Mouse (Mus musculus) neural tube, embryonic 14.5 days (tissue): ENCODE measurements at regions not wholly inside any gene's neighbourhood (a gene's known extent, or its start where the extent isn't known, plus 50 kb on each side); places are given as distances from the start of the nearest gene placed in this dataset.
A peak's percentile ranks its signal among the peaks of the same experiment; 100 is the strongest.

ENCODE experiments used
- ATAC-seq: fragments of 200-750 bp; cut with Nextera tagmentation; 2 replicates; pipeline ENCODE4 v1.8.0; 2017; ENCODE audit warnings: low read depth, mild to moderate bottlenecking, moderate TSS enrichment, moderate library complexity
- H3K27ac ChIP-seq: fragments of 300-500 bp; sonication (generic); 2 replicates; pipeline ENCODE4 v1.5.1; 2014; ENCODE audit warnings: low read depth, mild to moderate bottlenecking, control low read depth, low read length, moderate library complexity, mixed read lengths
- H3K27me3 ChIP-seq: fragments of 300-500 bp; sonication (generic); 2 replicates; pipeline ENCODE4 v1.6.1; 2014; ENCODE audit warnings: low read length; ENCODE audit not compliant: control insufficient read depth, insufficient read depth
- H3K36me3 ChIP-seq: fragments of 300-500 bp; sonication (generic); 2 replicates; pipeline ENCODE4 v1.6.1; 2014; ENCODE audit warnings: low read length, mixed read lengths; ENCODE audit not compliant: control insufficient read depth, insufficient read depth
- H3K4me1 ChIP-seq: fragments of 300-500 bp; sonication (generic); 2 replicates; pipeline ENCODE4 v1.6.1; 2014; ENCODE audit warnings: low read length; ENCODE audit not compliant: control insufficient read depth, insufficient read depth
- H3K4me2 ChIP-seq: fragments of 300-500 bp; sonication (generic); 2 replicates; pipeline ENCODE4 v1.6.1; 2014; ENCODE audit warnings: mild to moderate bottlenecking, low read depth, low read length, control low read depth
- H3K4me3 ChIP-seq: fragments of 300-500 bp; sonication (generic); 2 replicates; pipeline ENCODE4 v1.5.1; 2014; ENCODE audit warnings: low read depth, low read length, control low read depth, mixed read lengths
- H3K9ac ChIP-seq: fragments of 300-500 bp; sonication (generic); replicated peaks from 2 replicates; pipeline ENCODE4 v1.6.1; 2014; ENCODE audit warnings: low read depth, mild to moderate bottlenecking, control low read depth, low read length, mixed read lengths
- H3K9me3 ChIP-seq: fragments of 300-500 bp; sonication (generic); 2 replicates; pipeline ENCODE4 v1.6.1; 2016; ENCODE audit warnings: low read length; ENCODE audit not compliant: control insufficient read depth
- WGBS: fragments of 180-500 bp; shearing (Covaris S2); extraction: QIAGEN DNeasy Blood & Tissue Kit; methylation state at CpG from one replicate; pipeline ENCODE4 v1.1.7; 2014; 5-methylcytosine and 5-hydroxymethylcytosine counted together

DNA sequence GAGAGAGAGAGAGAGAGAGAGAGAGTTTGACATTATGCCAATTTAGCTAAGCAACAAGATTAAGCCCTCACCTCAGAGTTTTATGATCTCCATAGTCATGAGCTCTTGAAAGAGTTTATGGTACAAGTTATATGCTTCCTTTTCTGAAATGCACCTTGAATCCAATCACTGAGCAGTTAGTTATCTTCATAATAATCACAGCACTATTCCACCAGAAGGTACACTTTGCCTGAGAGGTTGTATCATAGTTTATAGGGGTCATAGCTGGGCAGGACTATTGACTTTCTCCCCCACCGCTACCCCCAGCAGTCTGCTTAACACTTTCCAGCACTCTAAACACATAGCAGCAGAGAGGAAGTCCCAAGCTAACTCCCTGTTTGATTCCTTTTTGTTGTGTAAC is 151.8 kb upstream of the Rprm start:
- WGBS, result 65% methylated on average over 1 of the region's 1 CpGs
- no peaks in the 10 kb centered on the region for H3K4me1 ChIP-seq
- H3K4me2 ChIP-seq, result no peak overlapping the region
- H3K36me3 ChIP-seq, result no peaks in the 10 kb centered on the region
- no peaks in the 10 kb centered on the region for H3K9me3 ChIP-seq
- no peak for ATAC-seq
- H3K4me3 ChIP-seq, result no peak overlapping the region
- H3K27ac ChIP-seq, result no peak overlapping the region
- no peak overlapping the region for H3K9ac ChIP-seq
- no peaks in the 10 kb centered on the region for H3K27me3 ChIP-seq

DNA sequence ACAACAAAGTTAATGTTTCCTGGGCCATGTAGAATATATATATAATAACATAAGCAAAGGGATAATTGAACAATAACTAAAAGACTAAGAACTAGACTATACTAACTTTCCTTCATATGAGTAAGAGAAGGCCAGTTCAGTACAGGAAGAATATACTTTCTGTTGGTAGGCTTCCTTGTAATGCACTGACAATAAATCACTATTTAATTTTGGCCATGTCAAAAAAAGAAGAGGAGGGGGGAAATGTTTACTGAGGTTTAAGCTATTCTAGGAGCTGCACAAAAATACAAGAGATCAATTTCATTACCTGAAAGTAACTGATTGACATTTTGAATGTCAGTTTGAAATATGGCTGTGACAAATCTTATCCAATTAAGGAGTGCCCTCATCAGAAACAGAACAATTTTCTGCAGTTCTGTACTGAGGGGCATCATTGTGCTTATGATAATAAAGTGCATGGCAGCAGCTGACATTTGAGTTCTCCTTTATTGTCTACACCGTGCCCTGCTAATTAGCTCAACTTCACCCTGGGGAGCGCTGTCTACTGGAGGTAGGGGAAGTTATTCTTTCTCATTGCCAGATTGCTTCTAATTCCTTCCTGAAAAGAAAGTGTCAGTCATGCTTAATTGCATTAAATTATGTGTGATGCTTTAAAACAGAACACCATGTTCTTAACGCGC is 171.2 kb upstream of the Galnt13 start:
- H3K4me2 ChIP-seq, result no peak overlapping the region
- no peaks in the 10 kb centered on the region for H3K4me1 ChIP-seq
- no peak overlapping the region for H3K9ac ChIP-seq
- no peak overlapping the region for H3K4me3 ChIP-seq
- 32% methylated on average over 4 of the region's 4 CpGs for WGBS
- H3K36me3 ChIP-seq, result no peaks in the 10 kb centered on the region
- no peak overlapping the region for H3K27ac ChIP-seq
- no peaks in the 10 kb centered on the region for H3K9me3 ChIP-seq
- peak; percentile 89 for ATAC-seq
- no peaks in the 10 kb centered on the region for H3K27me3 ChIP-seq

DNA sequence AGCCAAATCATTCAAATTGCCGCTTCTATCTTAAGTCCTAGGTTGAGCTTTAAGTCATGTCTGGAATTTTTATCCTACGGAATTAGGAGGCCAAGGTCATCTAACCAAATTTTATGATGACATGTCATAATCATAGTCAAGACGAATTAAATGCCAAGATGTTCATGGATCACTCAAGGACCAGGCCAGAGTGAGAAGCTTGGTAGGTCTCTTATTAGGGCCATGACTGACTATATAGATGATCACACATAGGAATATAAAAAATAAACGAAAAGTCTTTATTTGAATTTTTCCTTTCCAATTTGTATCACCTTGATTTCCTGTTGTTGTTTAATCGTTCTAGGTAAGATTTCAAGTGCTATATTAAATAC is 170.7 kb upstream of the Galnt13 start:
- H3K9ac ChIP-seq, result no peak overlapping the region
- H3K36me3 ChIP-seq, result no peaks in the 10 kb centered on the region
- no peak overlapping the region for H3K27ac ChIP-seq
- no peak overlapping the region for H3K4me2 ChIP-seq
- no peaks in the 10 kb centered on the region for H3K4me1 ChIP-seq
- no peaks in the 10 kb centered on the region for H3K27me3 ChIP-seq
- no peak for ATAC-seq
- WGBS, result 71% methylated on average over 5 of the region's 5 CpGs
- H3K9me3 ChIP-seq, result no peaks in the 10 kb centered on the region
- H3K4me3 ChIP-seq, result no peak overlapping the region

DNA sequence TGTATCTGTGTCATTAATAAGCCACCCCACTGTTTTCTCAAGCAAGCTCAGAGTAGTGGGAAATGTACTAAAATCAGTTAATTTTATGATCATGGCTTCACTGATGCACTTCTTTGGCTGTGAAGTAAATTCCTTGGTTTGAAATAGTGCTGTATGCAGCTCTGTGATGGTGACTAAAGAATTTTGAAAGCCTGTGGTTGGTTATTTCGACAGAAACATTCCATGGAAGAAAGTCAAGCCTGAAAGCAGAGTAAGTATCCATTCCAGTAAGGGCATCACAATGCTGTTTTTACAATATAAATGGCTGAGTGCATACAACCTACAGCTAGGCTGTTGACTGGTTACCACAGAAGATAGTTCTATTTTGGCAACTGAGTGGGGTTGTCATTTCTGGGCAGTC is 154.2 kb upstream of the Galnt13 start:
- 76% methylated on average over 1 of the region's 1 CpGs for WGBS
- no peaks in the 10 kb centered on the region for H3K27me3 ChIP-seq
- no peaks in the 10 kb centered on the region for H3K36me3 ChIP-seq
- no peak overlapping the region for H3K9ac ChIP-seq
- ATAC-seq, result no peak
- H3K4me1 ChIP-seq, result no peaks in the 10 kb centered on the region
- no peak overlapping the region for H3K4me3 ChIP-seq
- no peak overlapping the region for H3K4me2 ChIP-seq
- H3K27ac ChIP-seq, result no peak overlapping the region
- H3K9me3 ChIP-seq, result no peaks in the 10 kb centered on the region

DNA sequence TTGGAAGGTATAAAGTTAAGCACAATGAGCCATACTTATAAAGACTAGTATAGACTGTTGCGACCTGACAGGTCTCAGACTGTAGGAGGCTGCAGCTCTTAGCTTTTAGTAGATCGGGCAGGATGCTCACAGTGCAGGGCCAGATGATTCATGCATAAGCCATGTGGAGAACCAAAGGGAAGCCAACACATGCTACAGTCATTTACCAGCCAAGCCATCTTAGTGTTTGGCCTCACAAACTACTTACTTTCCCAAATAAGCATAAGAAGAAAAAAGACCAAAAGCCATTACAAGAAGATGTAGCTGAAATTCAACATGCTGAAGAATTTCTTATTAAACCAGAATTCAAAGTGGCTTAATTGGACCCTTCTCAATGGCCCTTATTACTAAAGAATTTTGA is 152.2 kb upstream of the Galnt13 start:
- H3K4me2 ChIP-seq, result no peak overlapping the region
- no peaks in the 10 kb centered on the region for H3K27me3 ChIP-seq
- H3K4me1 ChIP-seq, result no peaks in the 10 kb centered on the region
- 87% methylated on average over 2 of the region's 2 CpGs for WGBS
- H3K27ac ChIP-seq, result no peak overlapping the region
- no peak overlapping the region for H3K4me3 ChIP-seq
- H3K9me3 ChIP-seq, result no peaks in the 10 kb centered on the region
- no peak for ATAC-seq
- H3K36me3 ChIP-seq, result no peaks in the 10 kb centered on the region
- H3K9ac ChIP-seq, result no peak overlapping the region

DNA sequence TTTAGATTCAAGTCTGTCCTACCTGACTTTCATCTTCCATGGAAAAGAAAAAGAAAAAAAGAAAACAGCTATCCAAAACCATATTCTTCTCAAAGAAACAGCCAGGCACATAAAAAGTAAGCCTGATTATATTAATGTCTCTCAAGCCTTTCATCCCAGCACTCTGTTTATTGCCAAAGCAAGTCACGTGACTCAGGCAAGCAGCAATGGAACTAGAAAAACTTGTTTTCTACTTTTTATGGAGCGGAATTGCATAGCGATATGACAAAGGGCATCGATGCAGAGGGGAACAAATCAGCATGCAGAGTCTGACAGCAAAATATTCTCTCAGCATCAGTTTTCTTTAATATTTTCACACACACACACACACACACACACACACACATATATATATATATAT is 130.6 kb upstream of the Galnt13 start:
- 87% methylated on average over 4 of the region's 4 CpGs for WGBS
- no peaks in the 10 kb centered on the region for H3K4me1 ChIP-seq
- H3K27ac ChIP-seq, result no peak overlapping the region
- H3K9me3 ChIP-seq, result no peaks in the 10 kb centered on the region
- no peaks in the 10 kb centered on the region for H3K27me3 ChIP-seq
- no peaks in the 10 kb centered on the region for H3K36me3 ChIP-seq
- no peak overlapping the region for H3K9ac ChIP-seq
- no peak overlapping the region for H3K4me3 ChIP-seq
- no peak overlapping the region for H3K4me2 ChIP-seq
- no peak for ATAC-seq

DNA sequence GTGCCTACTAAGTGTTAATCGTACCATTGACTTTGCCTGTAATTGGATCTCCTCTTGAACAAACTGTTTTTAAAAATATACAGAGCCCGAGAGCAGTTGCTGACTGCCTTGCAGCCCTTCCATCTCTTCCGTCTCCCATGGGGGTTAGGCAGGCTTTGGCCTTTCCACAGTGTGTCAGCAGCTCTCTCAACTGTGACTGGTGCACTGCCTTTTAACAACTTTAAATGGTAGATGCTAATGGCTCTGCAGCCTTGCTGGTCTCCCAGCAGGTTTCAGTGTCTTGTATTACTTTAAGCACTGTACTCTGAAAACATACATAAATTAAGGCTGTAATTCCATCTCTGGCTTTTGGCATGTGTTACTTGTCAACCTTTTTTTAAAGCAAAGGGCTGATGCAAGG is 117.6 kb upstream of the Galnt13 start:
- Histone ChIP-seq H3K4me2 (no peak overlapping the region), H3K36me3 (no peaks in the 10 kb centered on the region), H3K9ac (no peak overlapping the region), H3K27me3 (no peaks in the 10 kb centered on the region), H3K4me3 (no peak overlapping the region), H3K9me3 (no peaks in the 10 kb centered on the region), H3K4me1 (no peaks in the 10 kb centered on the region), H3K27ac (no peak overlapping the region)
- ATAC-seq, result peak; percentile 71; the same call in 1 of the 2 replicates
- WGBS, result 61% methylated on average over 3 of the region's 3 CpGs

DNA sequence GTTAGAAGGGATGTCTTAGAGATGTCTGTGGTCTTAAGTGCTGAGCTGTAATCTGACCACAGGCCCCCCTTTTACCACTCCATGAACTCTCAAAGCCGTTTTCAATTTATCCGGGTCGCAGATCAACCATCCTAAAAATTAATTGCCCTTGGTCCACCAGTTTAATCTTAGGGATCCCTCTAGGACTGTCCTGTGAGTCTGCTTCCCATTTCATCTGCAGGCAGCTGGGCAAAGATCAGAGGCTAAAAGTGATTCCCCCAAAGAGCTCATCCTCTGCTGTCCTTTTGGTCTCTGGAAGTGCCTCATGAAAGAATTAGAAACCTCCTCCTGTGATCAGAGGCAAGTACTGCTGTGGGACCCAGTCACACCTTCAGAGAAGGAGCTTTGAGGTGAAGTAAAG is 69.2 kb upstream of the Galnt13 start:
- Histone ChIP-seq H3K36me3 (no peaks in the 10 kb centered on the region), H3K9me3 (no peaks in the 10 kb centered on the region), H3K9ac (no peak overlapping the region), H3K4me3 (no peak overlapping the region), H3K4me2 (no peak overlapping the region), H3K27ac (no peak overlapping the region), H3K4me1 (no peaks in the 10 kb centered on the region), H3K27me3 (no peaks in the 10 kb centered on the region)
- 59% methylated on average over 3 of the region's 3 CpGs for WGBS
- ATAC-seq, result no peak

DNA sequence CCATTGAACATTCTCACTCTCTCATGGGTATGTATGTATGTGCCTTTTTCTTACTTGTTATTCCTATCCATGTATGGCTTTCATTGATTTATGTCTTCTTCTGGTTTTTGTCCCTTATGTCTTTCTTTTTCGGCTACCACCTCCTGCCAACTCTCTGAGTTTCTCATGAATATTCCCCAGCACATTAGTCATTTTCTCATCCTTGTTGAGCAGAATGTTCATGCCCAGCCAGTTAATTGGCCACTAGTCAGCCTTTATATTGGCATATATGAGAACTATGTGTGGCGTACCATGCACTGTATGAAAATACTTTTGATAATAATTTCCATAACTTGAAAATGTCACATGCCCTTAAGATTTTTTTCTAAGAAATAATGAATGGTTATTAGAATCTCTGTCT is 56.8 kb upstream of the Galnt13 start:
- no peaks in the 10 kb centered on the region for H3K27me3 ChIP-seq
- H3K9me3 ChIP-seq, result no peaks in the 10 kb centered on the region
- H3K9ac ChIP-seq, result no peak overlapping the region
- WGBS, result 69% methylated on average over 2 of the region's 2 CpGs
- no peaks in the 10 kb centered on the region for H3K36me3 ChIP-seq
- no peaks in the 10 kb centered on the region for H3K4me1 ChIP-seq
- ATAC-seq, result no peak
- no peak overlapping the region for H3K4me2 ChIP-seq
- no peak overlapping the region for H3K27ac ChIP-seq
- no peak overlapping the region for H3K4me3 ChIP-seq
